11 mouse cellular contexts compared by ENCODE assay signal in genomic region chr12:81822176-81822575, GRCm38 (mm10). TPM values are rescaled to one million over a fixed set of nuclear protein-coding genes. Genes with fewer than 3 reads are reported as not detected.
DNase-seq lines count a peak whose midpoint lies in the region.
"Had no signal": no experiment of that assay in that cellular context is flagged by ENCODE, and none has a peak within 500 bp of the region (broad histone marks: within the 10 kb centered on the region; RNA-seq: fewer than 3 reads in every experiment).

No protein-coding gene starts in this region.

- DNase-seq in adrenal gland, postnatal 14 days: peak; percentile 28
- no peak for DNase-seq in adrenal gland, postnatal 25 days
- peak; percentile 21 for DNase-seq in lung, postnatal 36 days
- DNase-seq in lung, postnatal 10 days: no peak
- peak; percentile 43 for DNase-seq in gastrocnemius, postnatal 25 days
- peak; percentile 80 for DNase-seq in skeletal muscle tissue, adult 2 months (ENCODE audit: low read depth, low spot score)
- DNase-seq in thymus, postnatal 25 days: no peak
- DNase-seq in frontal cortex, postnatal 10 days (ENCODE audit: low spot score in 2 of 2): no peak
- DNase-seq: embryo, embryonic 11 days; heart, adult 2 months; kidney, adult 18-20 months had no signal

RNA-seq across cellular contexts. Expression of gene Pcnx, which starts 37.6 kb away (rescaled TPM):
- 57.7 and 60.7 TPM in 2 replicates for total RNA-seq in adrenal gland, postnatal 14 days (2021)
- total RNA-seq in adrenal gland, postnatal 25 days (2021): 64.0 and 72.0 TPM in 2 replicates
- 10 to 100 TPM; 34.2 to 38.5 TPM for total RNA-seq in gastrocnemius, postnatal 25 days (2021)

RNA-seq across cellular contexts. Expression of gene Map3k9, which starts 41.2 kb away (rescaled TPM):
- total RNA-seq in adrenal gland, postnatal 14 days (2021): 1.0 and 2.0 TPM in 2 replicates
- 2.2 and 2.6 TPM in 2 replicates for total RNA-seq in adrenal gland, postnatal 25 days (2021)
- under 1 TPM; 0.08 to 0.13 TPM for total RNA-seq in gastrocnemius, postnatal 25 days (2021)

Comparison
In these comparisons a context has a peak if more than half of its experiments do, and no peak if none do; other contexts are left out.
1. DNase-seq: peak in adrenal gland, postnatal 14 days (single experiment), lung, postnatal 36 days (single experiment), gastrocnemius, postnatal 25 days (single experiment) and skeletal muscle tissue, adult 2 months (single experiment); none in adrenal gland, postnatal 25 days (single experiment), lung, postnatal 10 days (single experiment), thymus, postnatal 25 days (single experiment) and frontal cortex, postnatal 10 days (0 of 2).